ENCODE assay signal across 12 mouse cellular contexts in genomic region chr11:54733546-54733945, GRCm38 (mm10). TPM values are rescaled to one million over a fixed set of nuclear protein-coding genes. Genes with fewer than 3 reads are reported as not detected.
A peak's percentile ranks its signal among the peaks of the same experiment; 100 is the strongest.
DNase-seq lines count a peak whose midpoint lies in the region; ATAC-seq lines count a peak whose summit lies in the region.
"Had no signal": no experiment of that assay in that cellular context is flagged by ENCODE, and none has a peak within 500 bp of the region (broad histone marks: within the 10 kb centered on the region; RNA-seq: fewer than 3 reads in every experiment).

No protein-coding gene starts in this region.

- DNase-seq in heart, adult 11 months = peak; percentile 86
- no peak for DNase-seq in heart, postnatal 14 days
- peak; percentile 23 for DNase-seq in spleen, adult 12 weeks (ENCODE audit: low spot score)
- DNase-seq in spleen, postnatal 14 days (ENCODE audit: low spot score in 2 of 2) = no peak
- peak; percentile 13 to 21 for DNase-seq in kidney, postnatal 36 days
- DNase-seq in testis, postnatal 10 days (ENCODE audit: low spot score) = peak; percentile 31
- no peak for DNase-seq in ovary, postnatal 10 days (ENCODE audit: low spot score)
- DNase-seq: cerebellum, postnatal 36 days; heart, adult 2 months; right cerebral cortex, adult 18-20 months had no signal

- no peak for ATAC-seq in megakaryocyte-erythroid progenitor cell, adult 5-6 weeks (replicated peaks; ENCODE audit: low FRiP score, low TSS enrichment, poor library complexity, severe bottlenecking)
- ATAC-seq: midbrain, embryonic 15.5 days had no signal

- intact Hi-C loops in heart, postnatal 14 days (cut with DNase I) = no loop called here

RNA-seq across cellular contexts. Expression of gene Cdc42se2, which starts 53.9 kb away (rescaled TPM):
- 10 to 100 TPM; 28.8 to 28.9 TPM for total RNA-seq in heart, postnatal 14 days (2021)
- 27.9 and 28.2 TPM in 2 replicates for total RNA-seq in megakaryocyte-erythroid progenitor cell, adult 5-6 weeks (2014; fragmentation: Nextera tagmentation)
- 33.2 and 50.7 TPM in 2 replicates for total RNA-seq in megakaryocyte-erythroid progenitor cell, adult 5-6 weeks (2017)

Comparison
In these comparisons a context has a peak if more than half of its experiments do, and no peak if none do; other contexts are left out.
1. DNase-seq: peak in heart, adult 11 months (single experiment), spleen, adult 12 weeks (single experiment), kidney, postnatal 36 days (2 of 2) and testis, postnatal 10 days (single experiment); none in heart, postnatal 14 days (0 of 2), spleen, postnatal 14 days (0 of 2) and ovary, postnatal 10 days (single experiment).